Mouse (Mus musculus) limb, embryonic 15.5 days (tissue): ENCODE data around the gene Pias4. TPM values are rescaled to one million over a fixed set of nuclear protein-coding genes. Genes with fewer than 3 reads are reported as not detected.

Experiments
- ATAC-seq: fragments of 200-750 bp; cut with Nextera tagmentation; 2 replicates; pipeline ENCODE4 v1.8.0; 2017; ENCODE audit warnings: low read depth, moderate TSS enrichment; ENCODE audit not compliant: insufficient number of reproducible peaks, low FRiP score, low TSS enrichment
- H3K27ac ChIP-seq: fragments of 300-500 bp; sonication (generic); 2 replicates; pipeline ENCODE4 v1.5.1; 2015; ENCODE audit warnings: moderate library complexity, mild to moderate bottlenecking, inconsistent platforms
- H3K27me3 ChIP-seq: fragments of 300-500 bp; sonication (generic); 2 replicates; pipeline ENCODE4 v1.6.1; 2015; ENCODE audit warnings: inconsistent platforms
- H3K36me3 ChIP-seq: fragments of 300-500 bp; sonication (generic); 2 replicates; pipeline ENCODE4 v1.6.1; 2015; ENCODE audit warnings: inconsistent platforms
- H3K4me1 ChIP-seq: fragments of 300-500 bp; sonication (generic); 2 replicates; pipeline ENCODE4 v1.6.1; 2015; ENCODE audit warnings: inconsistent platforms
- H3K4me2 ChIP-seq: fragments of 300-500 bp; sonication (generic); 2 replicates; pipeline ENCODE4 v1.6.1; 2015; ENCODE audit warnings: mild to moderate bottlenecking, inconsistent platforms
- H3K4me3 ChIP-seq: fragments of 300-500 bp; sonication (generic); 2 replicates; pipeline ENCODE4 v1.5.1; 2015; ENCODE audit warnings: mild to moderate bottlenecking, inconsistent platforms
- H3K9ac ChIP-seq: fragments of 300-500 bp; sonication (generic); 2 replicates; pipeline ENCODE4 v1.6.1; 2015; ENCODE audit warnings: inconsistent platforms
- H3K9me3 ChIP-seq: fragments of 300-500 bp; sonication (generic); 2 replicates; pipeline ENCODE4 v1.6.1; 2016; ENCODE audit warnings: inconsistent platforms
- WGBS: fragments of 180-500 bp; shearing (Covaris S2); methylation state at CpG from one replicate; pipeline ENCODE4 v1.1.7; 2015; 5-methylcytosine and 5-hydroxymethylcytosine counted together
- polyA plus RNA-seq: library from polyadenylated mRNA; unstranded; fragments of >200 nt; fragmentation: Nextera tagmentation; extraction: Ambion mirVana; gene quantifications from 2 replicates; pipeline ENCODE4 v1.2.1, GENCODE M21; 2015

Gene Pias4
- polyA plus RNA-seq, 1 experiment from 2014 or later, result 48.0 TPM

DNA sequence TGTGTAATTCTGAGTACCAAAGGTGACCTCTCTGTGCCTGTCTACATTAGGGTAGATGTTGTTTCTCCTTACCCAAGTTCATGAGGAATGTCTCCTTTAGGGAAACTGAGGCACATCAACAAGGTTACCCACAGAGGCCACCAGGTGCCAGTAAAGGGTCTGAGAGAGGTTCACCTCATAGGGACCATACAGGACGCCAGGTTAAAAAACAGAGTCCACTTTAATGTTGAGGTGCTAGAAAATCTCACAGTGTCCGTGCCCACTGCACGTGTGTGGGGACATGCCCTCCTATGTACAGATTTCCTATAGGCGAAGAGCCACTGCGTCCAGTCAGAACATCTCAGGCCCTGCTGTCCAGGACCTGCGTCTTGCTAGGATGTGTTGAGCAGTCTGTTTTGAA, 31.3 kb upstream of the Pias4 start:
- H3K9ac ChIP-seq, result no peak overlapping the region
- WGBS, result 85% methylated on average over 6 of the region's 6 CpGs

GRCm38 (mm10) chr10:81198230-81198629, 30.5 kb upstream of the Pias4 start:
- H3K27me3 ChIP-seq, result peaks cover 56% of the 10 kb centered on the region
- no peaks in the 10 kb centered on the region for H3K36me3 ChIP-seq
- no peak overlapping the region for H3K4me2 ChIP-seq
- peaks cover 14% of the 10 kb centered on the region for H3K4me1 ChIP-seq
- H3K27ac ChIP-seq, result no peak overlapping the region
- no peaks in the 10 kb centered on the region for H3K9me3 ChIP-seq
- no peak overlapping the region for H3K4me3 ChIP-seq
- 1% methylated on average over 9 of the region's 9 CpGs for WGBS
- no peak overlapping the region for H3K9ac ChIP-seq
- ATAC-seq, result no peak

More for the DNA sequence above, 31.3 kb upstream of the Pias4 start:
- Histone ChIP-seq H3K36me3 (no peaks in the 10 kb centered on the region), H3K27me3 (peaks cover 51% of the 10 kb centered on the region), H3K9me3 (no peaks in the 10 kb centered on the region), H3K4me1 (peaks cover 10% of the 10 kb centered on the region), H3K27ac (no peak overlapping the region), H3K4me2 (no peak overlapping the region), H3K4me3 (no peak overlapping the region)
- no peak for ATAC-seq

DNA sequence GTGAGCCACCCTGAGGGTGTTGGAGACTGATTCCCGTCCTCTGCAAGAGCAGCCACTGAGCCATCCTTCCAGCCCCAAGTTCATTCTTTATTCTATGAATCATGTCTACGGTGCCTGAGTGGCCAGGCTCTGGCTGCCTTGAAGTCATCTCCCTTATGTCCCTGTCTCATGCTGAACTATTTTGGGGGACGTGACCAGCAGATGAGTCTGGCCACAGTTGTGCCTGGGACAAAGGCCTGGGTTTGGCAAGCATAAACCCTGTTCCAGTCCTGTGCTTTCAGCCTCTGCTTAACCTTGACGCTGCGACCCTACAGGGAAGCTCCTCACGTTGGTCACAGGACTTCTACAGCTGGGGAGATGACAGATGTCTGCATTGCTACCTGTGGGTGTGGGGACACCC, 29.6 kb upstream of the Pias4 start:
- ATAC-seq, result no peak
- Histone ChIP-seq H3K27me3 (peaks cover 59% of the 10 kb centered on the region), H3K36me3 (no peaks in the 10 kb centered on the region), H3K4me3 (no peak overlapping the region), H3K4me1 (peaks cover 20% of the 10 kb centered on the region), H3K9ac (no peak overlapping the region), H3K27ac (no peak overlapping the region), H3K4me2 (no peak overlapping the region), H3K9me3 (no peaks in the 10 kb centered on the region)
- 57% methylated on average over 6 of the region's 6 CpGs for WGBS

DNA sequence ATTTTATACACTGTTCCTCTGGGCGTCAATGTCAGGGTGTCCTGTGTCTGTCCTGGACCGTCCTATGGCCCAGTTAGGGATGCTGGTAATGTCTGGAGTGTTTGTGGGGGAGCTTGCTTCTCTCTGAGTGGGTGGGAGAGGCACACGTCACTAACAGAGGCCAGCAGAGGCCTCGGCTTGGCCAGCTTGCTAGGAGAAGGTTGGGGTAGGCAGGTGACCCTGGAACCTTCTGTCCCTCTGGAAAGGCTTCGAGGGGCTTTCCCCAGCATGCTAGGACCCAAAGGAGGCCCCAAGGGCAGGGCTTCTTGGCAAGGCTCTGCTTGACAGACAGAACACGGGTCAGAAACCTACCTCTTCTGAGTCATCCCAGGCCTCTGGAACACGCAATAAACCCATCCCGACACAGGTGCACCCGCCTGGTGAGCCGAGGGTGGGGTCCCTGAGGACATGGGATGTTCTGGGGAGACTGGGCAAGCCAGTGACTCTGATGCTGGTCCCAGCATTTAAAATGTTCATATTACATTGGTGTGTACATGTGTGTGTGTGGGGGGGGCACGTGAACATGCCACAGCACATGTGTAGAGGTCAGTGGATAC, 28.8 kb upstream of the Pias4 start:
- Histone ChIP-seq H3K9ac (no peak overlapping the region), H3K36me3 (no peaks in the 10 kb centered on the region; the same call in 1 of the 2 replicates), H3K27me3 (peaks cover 59% of the 10 kb centered on the region), H3K27ac (no peak overlapping the region), H3K4me1 (peaks cover 24% of the 10 kb centered on the region), H3K9me3 (no peaks in the 10 kb centered on the region), H3K4me2 (no peak overlapping the region), H3K4me3 (no peak overlapping the region)
- ATAC-seq, result no peak
- WGBS, result 61% methylated on average over 11 of the region's 11 CpGs

- Histone ChIP-seq H3K36me3 (peaks cover 12% of the 10 kb centered on the region), H3K27me3 (peaks cover 58% of the 10 kb centered on the region), H3K9me3 (no peaks in the 10 kb centered on the region), H3K4me2 (no peak overlapping the region), H3K4me1 (peaks cover 33% of the 10 kb centered on the region), H3K27ac (no peak overlapping the region), H3K4me3 (no peak overlapping the region; the same call in 1 of the 2 replicates), H3K9ac (no peak overlapping the region)
- ATAC-seq, result no peak
- 59% methylated on average over 4 of the region's 4 CpGs for WGBS
Observed at GRCm38 (mm10) chr10:81195300-81195699, 27.6 kb upstream of the Pias4 start.

GRCm38 (mm10) chr10:81193991-81194774, 26.5 kb upstream of the Pias4 start:
- no peak overlapping the region for H3K9ac ChIP-seq
- H3K4me2 ChIP-seq, result no peak overlapping the region
- H3K4me1 ChIP-seq, result peaks cover 33% of the 10 kb centered on the region
- peaks cover 20% of the 10 kb centered on the region for H3K36me3 ChIP-seq
- WGBS, result 12% methylated on average over 37 of the region's 37 CpGs
- peak overlapping the region; percentile 0; the same call in 1 of the 2 replicates for H3K4me3 ChIP-seq
- no peak overlapping the region for H3K27ac ChIP-seq
- no peaks in the 10 kb centered on the region for H3K9me3 ChIP-seq
- no peak for ATAC-seq
- H3K27me3 ChIP-seq, result peaks cover 49% of the 10 kb centered on the region

DNA sequence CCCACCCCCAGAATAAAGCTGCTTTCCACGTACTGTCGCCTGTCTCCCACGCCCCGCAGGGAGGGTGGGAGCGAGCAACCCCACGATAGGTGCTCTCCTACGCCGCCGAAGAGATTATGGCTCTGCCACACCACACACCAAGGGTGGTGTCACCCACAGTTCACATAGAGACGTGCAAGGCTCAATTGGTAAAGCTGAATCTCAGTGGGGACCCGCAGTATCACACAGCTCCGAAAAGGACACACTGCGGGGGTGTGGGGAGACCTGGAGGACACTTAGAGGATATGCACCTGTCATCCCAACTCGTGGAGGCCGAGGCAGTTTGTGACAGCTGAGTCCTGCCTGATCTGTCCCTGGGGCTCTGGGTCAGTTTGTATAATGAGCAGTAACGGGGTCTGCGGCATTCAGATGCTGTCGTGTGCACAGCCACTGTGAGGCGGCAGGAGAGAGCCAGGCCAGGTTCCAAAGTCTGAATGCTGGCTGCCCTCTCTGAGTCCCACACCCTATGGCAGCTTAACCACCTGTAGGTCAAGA, 25.3 kb upstream of the Pias4 start:
- no peaks in the 10 kb centered on the region for H3K9me3 ChIP-seq
- H3K27ac ChIP-seq, result peak overlapping the region; percentile 95
- H3K27me3 ChIP-seq, result peaks cover 45% of the 10 kb centered on the region
- H3K4me2 ChIP-seq, result peak overlapping the region; percentile 97
- 4% methylated on average over 19 of the region's 19 CpGs for WGBS
- H3K36me3 ChIP-seq, result peaks cover 27% of the 10 kb centered on the region
- no peak for ATAC-seq
- peak overlapping the region; percentile 79 for H3K9ac ChIP-seq
- peaks cover 33% of the 10 kb centered on the region for H3K4me1 ChIP-seq
- H3K4me3 ChIP-seq, result peak overlapping the region; percentile 65

DNA sequence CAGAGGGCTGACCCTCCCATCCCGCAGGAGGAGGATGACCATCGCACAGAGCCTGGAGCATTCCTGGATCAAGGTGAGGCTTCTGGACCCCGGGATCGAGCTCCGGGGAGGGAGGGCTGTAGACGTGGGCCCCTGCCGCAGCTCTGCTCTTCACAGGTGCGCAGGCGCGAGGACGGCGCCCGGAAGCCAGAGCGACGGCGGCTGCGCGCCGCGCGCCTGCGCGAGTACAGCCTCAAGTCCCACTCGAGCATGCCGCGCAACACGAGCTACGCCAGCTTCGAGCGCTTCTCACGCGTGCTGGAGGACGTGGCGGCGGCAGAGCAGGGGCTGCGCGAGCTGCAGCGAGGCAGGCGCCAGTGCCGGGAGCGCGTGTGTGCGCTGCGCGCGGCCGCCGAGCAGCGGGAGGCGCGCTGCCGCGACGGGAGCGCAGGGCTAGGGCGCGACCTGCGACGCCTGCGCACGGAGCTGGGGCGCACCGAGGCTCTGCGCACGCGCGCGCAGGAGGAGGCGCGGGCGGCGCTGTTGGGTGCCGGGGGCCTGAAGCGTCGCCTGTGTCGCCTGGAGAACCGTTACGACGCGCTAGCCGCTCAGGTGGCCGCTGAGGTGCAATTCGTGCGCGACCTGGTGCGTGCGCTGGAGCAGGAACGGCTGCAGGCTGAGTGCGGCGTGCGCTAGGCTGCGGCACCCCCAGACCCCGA, 24.7 kb upstream of the Pias4 start:
- peaks cover 33% of the 10 kb centered on the region for H3K4me1 ChIP-seq
- peaks cover 43% of the 10 kb centered on the region for H3K27me3 ChIP-seq
- peak overlapping the region; percentile 95 for H3K27ac ChIP-seq
- H3K36me3 ChIP-seq, result peaks cover 32% of the 10 kb centered on the region
- peak; percentile 80 for ATAC-seq
- peak overlapping the region; percentile 97 for H3K4me2 ChIP-seq
- H3K9ac ChIP-seq, result peak overlapping the region; percentile 79
- H3K9me3 ChIP-seq, result no peaks in the 10 kb centered on the region
- under 1% methylated on average over 93 of the region's 93 CpGs for WGBS
- H3K4me3 ChIP-seq, result peak overlapping the region; percentile 65

GRCm38 (mm10) chr10:81191342-81191982, 23.7 kb upstream of the Pias4 start:
- WGBS, result 83% methylated on average over 18 of the region's 18 CpGs
- peaks cover 33% of the 10 kb centered on the region for H3K27me3 ChIP-seq
- peak overlapping the region; percentile 97 for H3K4me2 ChIP-seq
- H3K9ac ChIP-seq, result no peak overlapping the region
- peak overlapping the region; percentile 65 for H3K4me3 ChIP-seq
- H3K9me3 ChIP-seq, result no peaks in the 10 kb centered on the region
- ATAC-seq, result no peak
- H3K27ac ChIP-seq, result peak overlapping the region; percentile 95
- peaks cover 42% of the 10 kb centered on the region for H3K36me3 ChIP-seq
- peaks cover 33% of the 10 kb centered on the region for H3K4me1 ChIP-seq

- no peak overlapping the region for H3K9ac ChIP-seq
- peaks cover 33% of the 10 kb centered on the region for H3K4me1 ChIP-seq
- 78% methylated on average over 6 of the region's 6 CpGs for WGBS
- H3K4me2 ChIP-seq, result no peak overlapping the region
- peaks cover 28% of the 10 kb centered on the region for H3K27me3 ChIP-seq
- peaks cover 43% of the 10 kb centered on the region for H3K36me3 ChIP-seq
- peak overlapping the region; percentile 95; the same call in 1 of the 2 replicates for H3K27ac ChIP-seq
- H3K9me3 ChIP-seq, result no peaks in the 10 kb centered on the region
- H3K4me3 ChIP-seq, result no peak overlapping the region
- ATAC-seq, result no peak
Observed at GRCm38 (mm10) chr10:81190912-81191321, 23.2 kb upstream of the Pias4 start.

- Histone ChIP-seq H3K27me3 (peaks cover 22% of the 10 kb centered on the region), H3K27ac (0 out of 2 replicates have a peak overlapping the region, but pooled peaks have one; percentile 2), H3K4me2 (no peak overlapping the region), H3K9ac (no peak overlapping the region), H3K4me3 (no peak overlapping the region), H3K4me1 (peaks cover 33% of the 10 kb centered on the region), H3K36me3 (peaks cover 48% of the 10 kb centered on the region), H3K9me3 (no peaks in the 10 kb centered on the region)
- ATAC-seq, result no peak
- 72% methylated on average over 31 of the region's 31 CpGs for WGBS
Observed at GRCm38 (mm10) chr10:81190236-81190911, 22.7 kb upstream of the Pias4 start.
